In genomic region chr4:154864961-154865760, GRCm38 (mm10) we compare ENCODE assay signal across 8 mouse cellular contexts. TPM values are rescaled to one million over a fixed set of nuclear protein-coding genes. Genes with fewer than 3 reads are reported as not detected.
DNase-seq lines count a peak whose midpoint lies in the region; ATAC-seq and TF ChIP-seq lines count a peak whose summit lies in the region.

No protein-coding gene starts in this region.

- no peak overlapping the region for H3ac ChIP-seq in myocyte (ENCODE audit: control insufficient read depth, insufficient read length)

- H3K79me2 ChIP-seq in myocyte (ENCODE audit: control insufficient read depth, insufficient read depth), result no peaks in the 10 kb centered on the region

- WGBS in heart, embryonic 14.5 days, result 84% methylated on average over 18 of the region's 18 CpGs
- WGBS in embryonic facial prominence, embryonic 10.5 days, result 83% methylated on average over 18 of the region's 18 CpGs
- 74% methylated on average over 18 of the region's 18 CpGs for WGBS in hindbrain, postnatal 0 days

- TF ChIP-seq POLR2A in myocyte (IDR thresholded peaks at IDR 0.05; ENCODE audit: insufficient read length, low read depth), result no peak

- no peaks in the 10 kb centered on the region for H3K9me3 ChIP-seq in heart, embryonic 14.5 days (ENCODE audit: control insufficient read depth, low read length)
- no peaks in the 10 kb centered on the region for H3K9me3 ChIP-seq in embryonic facial prominence, embryonic 10.5 days
- no peaks in the 10 kb centered on the region for H3K9me3 ChIP-seq in hindbrain, postnatal 0 days (ENCODE audit: low read length)

- DNase-seq in heart, postnatal 10 days, result no peak
- no peak for DNase-seq in embryonic facial prominence, embryonic 10.5 days (ENCODE audit: low spot score)
- DNase-seq in hindbrain, postnatal 0 days (ENCODE audit: low spot score), result no peak
- DNase-seq in spleen, adult 18-20 months, result no peak
- DNase-seq in yolk sac, embryonic 10.5 days (ENCODE audit: low spot score), result no peak
- DNase-seq in c-Kit-positive CD71-positive TER-119-positive erythroid progenitor cells, embryonic 14.5 days (ENCODE audit: low spot score), result no peak

- peak overlapping the region; percentile 59 for H3K9ac ChIP-seq in heart, embryonic 14.5 days (ENCODE audit: low read length)
- peak overlapping the region; percentile 35 for H3K9ac ChIP-seq in hindbrain, postnatal 0 days (replicated peaks; ENCODE audit: low read length)

- TF ChIP-seq CTCF in hindbrain, postnatal 0 days (IDR thresholded peaks at IDR 0.05; ENCODE audit: low read depth), result no peak

- H3K4me2 ChIP-seq in heart, embryonic 14.5 days (ENCODE audit: low read length), result peak overlapping the region; percentile 56; the same call in 1 of the 2 replicates
- peak overlapping the region; percentile 59; the same call in 1 of the 2 replicates for H3K4me2 ChIP-seq in hindbrain, postnatal 0 days (ENCODE audit: low read depth, low read length)
- H3K4me2 ChIP-seq in myocyte (ENCODE audit: low read depth), result peak overlapping the region; percentile 18

- peaks cover 8 to 9% of the 10 kb centered on the region in 2 experiments for H3K4me1 ChIP-seq in heart, embryonic 14.5 days (ENCODE audit: control insufficient read depth in 2 of 2, insufficient read depth in 2 of 2, low read length in 2 of 2)
- H3K4me1 ChIP-seq in embryonic facial prominence, embryonic 10.5 days, result peaks cover 20% of the 10 kb centered on the region
- peaks cover 9% of the 10 kb centered on the region for H3K4me1 ChIP-seq in hindbrain, postnatal 0 days (ENCODE audit: insufficient read depth, low read length)

- no peaks in the 10 kb centered on the region for H3K27me3 ChIP-seq in heart, embryonic 14.5 days (ENCODE audit: control insufficient read depth, insufficient read depth, low read length)
- H3K27me3 ChIP-seq in embryonic facial prominence, embryonic 10.5 days (replicated peaks; ENCODE audit: low read depth, poor library complexity, severe bottlenecking), result peaks cover 42% of the 10 kb centered on the region
- no peaks in the 10 kb centered on the region for H3K27me3 ChIP-seq in hindbrain, postnatal 0 days (ENCODE audit: insufficient read depth, low read length)
- peaks cover 26% of the 10 kb centered on the region for H3K27me3 ChIP-seq in myocyte (ENCODE audit: control insufficient read depth, insufficient read depth, insufficient read length)

- H3K36me3 ChIP-seq in heart, embryonic 14.5 days (ENCODE audit: control insufficient read depth, insufficient read depth, low read length), result no peaks in the 10 kb centered on the region
- no peaks in the 10 kb centered on the region for H3K36me3 ChIP-seq in embryonic facial prominence, embryonic 10.5 days (replicated peaks)
- no peaks in the 10 kb centered on the region for H3K36me3 ChIP-seq in hindbrain, postnatal 0 days (ENCODE audit: insufficient read depth, low read length)
- no peaks in the 10 kb centered on the region for H3K36me3 ChIP-seq in myocyte (ENCODE audit: control insufficient read depth, insufficient read depth)

- no peak for ATAC-seq in heart, embryonic 14.5 days (ENCODE audit: insufficient number of reproducible peaks, insufficient read depth, low FRiP score, low read depth)
- ATAC-seq in hindbrain, postnatal 0 days, result no peak

- intact Hi-C loops in heart, postnatal 10 days (cut with DNase I), result no loop called here

- no peak overlapping the region for H3K4me3 ChIP-seq in heart, embryonic 14.5 days (ENCODE audit: control insufficient read depth in 1 of 2, insufficient read depth in 1 of 2, low read depth in 1 of 2, low read length in 2 of 2)
- peak overlapping the region; percentile 54 for H3K4me3 ChIP-seq in embryonic facial prominence, embryonic 10.5 days
- H3K4me3 ChIP-seq in hindbrain, postnatal 0 days (ENCODE audit: low read length), result no peak overlapping the region; the same call in 1 of the 2 replicates
- H3K4me3 ChIP-seq in myocyte, result no peak overlapping the region

- H3K27ac ChIP-seq in heart, embryonic 14.5 days (replicated peaks in 1 of 2; ENCODE audit: control insufficient read depth in 1 of 2, insufficient read depth in 1 of 2, low read depth in 2 of 2, low read length in 2 of 2), result 0 out of 4 replicates have a peak overlapping the region, but pooled peaks of 1 of the 2 experiments have one; percentile 39
- H3K27ac ChIP-seq in embryonic facial prominence, embryonic 10.5 days (replicated peaks), result peak overlapping the region; percentile 89
- peak overlapping the region; percentile 68; the same call in 1 of the 2 replicates for H3K27ac ChIP-seq in hindbrain, postnatal 0 days

TF ChIP-seq in myocyte, 11 proteins besides CTCF, POLR2A, EP300 and RAD21:
- no peak for TF ChIP-seq MYOD1 (IDR thresholded peaks at IDR 0.05; ENCODE audit: control insufficient read depth in 1 of 3, insufficient read length in 2 of 3, low read depth in 2 of 3)
- no peak for TF ChIP-seq E2F4 (IDR thresholded peaks at IDR 0.05; ENCODE audit: insufficient read depth)
- TF ChIP-seq CEBPB (IDR thresholded peaks at IDR 0.05; ENCODE audit: insufficient read depth, poor library complexity, severe bottlenecking), result no peak
- TF ChIP-seq REST (IDR thresholded peaks at IDR 0.05; ENCODE audit: insufficient read depth, insufficient read length), result no peak
TF ChIP-seq in myocyte: peak in this region for 0.

RNA-seq across cellular contexts. Expression of gene Mmel1, which starts 4.2 kb away (rescaled TPM):
- 0.22 and 0.71 TPM in 2 replicates for polyA plus RNA-seq in heart, embryonic 14.5 days (2014; fragmentation: Nextera tagmentation; extraction: Ambion mirVana)
- under 1 TPM; 0.32 to 0.48 TPM for total RNA-seq in heart, postnatal 10 days (2021)
- 0.34 and 0.41 TPM in 2 replicates for polyA plus RNA-seq in embryonic facial prominence, embryonic 10.5 days (2016; fragmentation: Nextera tagmentation; extraction: Ambion mirVana)
- total RNA-seq in hindbrain, postnatal 0 days (2014; rRNA removed), result 1.0 and 1.6 TPM in 2 replicates
- polyA plus RNA-seq in hindbrain, postnatal 0 days (2015; fragmentation: Nextera tagmentation; extraction: Ambion mirVana), result 0.93 TPM in 2 replicates
- 0.52 TPM for polyA plus RNA-seq in myocyte (2012; fragmentation: generic; extraction: Trizol)

RNA-seq across cellular contexts. Expression of gene Ttc34, which starts 27.9 kb away (rescaled TPM):
- polyA plus RNA-seq in heart, embryonic 14.5 days (2014; fragmentation: Nextera tagmentation; extraction: Ambion mirVana), result 0.22 and 0.27 TPM in 2 replicates
- total RNA-seq in heart, postnatal 10 days (2021), result under 1 TPM; 0.17 to 0.45 TPM
- 0.25 and 0.45 TPM in 2 replicates for polyA plus RNA-seq in embryonic facial prominence, embryonic 10.5 days (2016; fragmentation: Nextera tagmentation; extraction: Ambion mirVana)
- 3.0 and 3.3 TPM in 2 replicates for total RNA-seq in hindbrain, postnatal 0 days (2014; rRNA removed)
- 2.3 and 2.7 TPM in 2 replicates for polyA plus RNA-seq in hindbrain, postnatal 0 days (2015; fragmentation: Nextera tagmentation; extraction: Ambion mirVana)
- polyA plus RNA-seq in myocyte (2012; fragmentation: generic; extraction: Trizol), result not detected

RNA-seq across cellular contexts. Expression of gene Fam213b, which starts 33.8 kb away (rescaled TPM):
- 52.1 and 56.8 TPM in 2 replicates for polyA plus RNA-seq in heart, embryonic 14.5 days (2014; fragmentation: Nextera tagmentation; extraction: Ambion mirVana)
- total RNA-seq in heart, postnatal 10 days (2021), result 10 to 100 TPM; 61.7 to 64.3 TPM
- polyA plus RNA-seq in embryonic facial prominence, embryonic 10.5 days (2016; fragmentation: Nextera tagmentation; extraction: Ambion mirVana), result 41.2 and 42.3 TPM in 2 replicates
- total RNA-seq in hindbrain, postnatal 0 days (2014; rRNA removed), result 33.5 and 47.3 TPM in 2 replicates
- 78.2 and 83.8 TPM in 2 replicates for polyA plus RNA-seq in hindbrain, postnatal 0 days (2015; fragmentation: Nextera tagmentation; extraction: Ambion mirVana)
- 5.7 TPM for polyA plus RNA-seq in myocyte (2012; fragmentation: generic; extraction: Trizol)
